Mouse (Mus musculus) embryonic facial prominence, embryonic 11.5 days (tissue): ENCODE measurements around the gene Masp2. TPM values are rescaled to one million over a fixed set of nuclear protein-coding genes. Genes with fewer than 3 reads are reported as not detected.

ENCODE experiments used
- ATAC-seq: fragments of 200-750 bp; cut with Nextera tagmentation; replicated peaks from 2 replicates; pipeline ENCODE4 v1.8.0; 2017; ENCODE audit warnings: low read depth; ENCODE audit not compliant: insufficient number of reproducible peaks, low FRiP score, low TSS enrichment
- DNase-seq: peaks from one replicate; pipeline ENCODE4 v3.0.0-alpha.2; 2015; ENCODE audit warnings: low spot score
- H3K27ac ChIP-seq: fragments of 300-500 bp; sonication (generic); replicated peaks from 2 replicates; pipeline ENCODE4 v1.5.1; 2014; ENCODE audit warnings: mild to moderate bottlenecking, low read depth, low read length, control low read depth
- H3K27me3 ChIP-seq: fragments of 300-500 bp; sonication (generic); 2 replicates; pipeline ENCODE4 v1.6.1; 2014; ENCODE audit warnings: mild to moderate bottlenecking, low read length, moderate library complexity, mixed read lengths; ENCODE audit not compliant: control insufficient read depth, insufficient read depth
- H3K36me3 ChIP-seq: fragments of 300-500 bp; sonication (generic); replicated peaks from 2 replicates; pipeline ENCODE4 v1.6.1; 2014; ENCODE audit warnings: low read depth, mild to moderate bottlenecking, low read length, moderate library complexity, mixed read lengths; ENCODE audit not compliant: control insufficient read depth, insufficient read depth
- H3K4me1 ChIP-seq: fragments of 300-500 bp; sonication (generic); 2 replicates; pipeline ENCODE4 v1.6.1; 2014; ENCODE audit warnings: low read length, mixed read lengths; ENCODE audit not compliant: control insufficient read depth, insufficient read depth
- H3K4me2 ChIP-seq: fragments of 300-500 bp; sonication (generic); 2 replicates; pipeline ENCODE4 v1.6.1; 2014; ENCODE audit warnings: low read depth, mild to moderate bottlenecking, control low read depth, low read length, moderate library complexity
- H3K4me3 ChIP-seq: fragments of 300-500 bp; sonication (generic); 2 replicates; pipeline ENCODE4 v1.5.1; 2014; ENCODE audit warnings: low read depth, low read length, control low read depth
- H3K9ac ChIP-seq: fragments of 300-500 bp; sonication (generic); replicated peaks from 2 replicates; pipeline ENCODE4 v1.6.1; 2014; ENCODE audit warnings: mild to moderate bottlenecking, control low read depth, low read length
- H3K9me3 ChIP-seq: fragments of 300-500 bp; sonication (generic); replicated peaks from 2 replicates; pipeline ENCODE4 v1.6.1; 2016; ENCODE audit warnings: mild to moderate bottlenecking, low read length, inconsistent platforms, mixed read lengths; ENCODE audit not compliant: control insufficient read depth
- WGBS: fragments of 180-500 bp; shearing (Covaris S2); extraction: QIAGEN DNeasy Blood & Tissue Kit; methylation state at CpG from one replicate; pipeline ENCODE4 v1.1.7; 2014; 5-methylcytosine and 5-hydroxymethylcytosine counted together
- polyA plus RNA-seq: library from polyadenylated mRNA; unstranded; fragments of >200 nt; fragmentation: Nextera tagmentation; extraction: Ambion mirVana; gene quantifications from 2 replicates; pipeline ENCODE4 v1.2.1, GENCODE M21; 2014

Gene Masp2
- polyA plus RNA-seq, 1 experiment from 2014 or later, result not detected

DNA sequence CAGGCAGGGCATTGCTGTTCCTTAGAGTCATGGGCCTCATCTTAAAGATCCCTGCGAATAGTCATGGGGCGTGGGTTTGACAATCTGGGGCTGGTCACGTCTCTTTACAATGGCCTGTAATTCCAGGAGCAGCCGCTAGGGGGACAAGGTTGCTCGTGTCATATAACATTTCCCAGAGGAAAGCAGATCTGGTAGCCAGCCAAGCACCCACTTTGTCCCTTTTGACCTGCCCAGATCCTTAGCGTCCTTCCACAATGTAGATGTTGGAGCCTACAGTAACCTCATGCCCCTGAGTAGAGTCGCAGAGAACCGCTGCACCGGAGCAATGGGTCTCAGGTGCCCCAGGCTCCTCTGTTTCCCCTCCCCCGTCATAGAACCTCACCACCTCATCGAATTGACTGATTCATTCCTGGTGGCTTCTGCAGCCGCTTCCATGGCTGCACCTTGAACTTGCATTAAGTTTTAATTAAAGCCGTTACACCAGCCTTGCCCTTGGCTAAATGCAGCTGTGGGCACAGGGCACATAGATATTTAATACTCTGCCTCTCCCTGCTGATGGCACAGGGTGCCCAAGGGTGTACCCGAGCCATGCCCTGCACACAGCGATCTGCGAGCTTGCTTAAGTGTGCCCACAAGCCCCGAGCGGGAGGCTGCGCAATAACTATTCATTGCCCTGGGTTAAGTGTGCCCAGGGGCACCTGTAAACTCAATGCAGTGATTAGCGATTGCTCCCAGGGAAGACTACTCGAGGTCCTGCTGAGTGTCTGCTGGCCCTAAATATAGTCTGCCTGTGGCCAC lies 60.0 kb downstream of the Masp2 start:
- ATAC-seq (no peak), DNase-seq (peak; percentile 85)
- Histone ChIP-seq H3K27me3 (no peaks in the 10 kb centered on the region), H3K9me3 (no peaks in the 10 kb centered on the region), H3K4me1 (no peaks in the 10 kb centered on the region), H3K27ac (no peak overlapping the region), H3K9ac (no peak overlapping the region), H3K4me3 (no peak overlapping the region), H3K36me3 (no peaks in the 10 kb centered on the region), H3K4me2 (no peak overlapping the region)
- 39% methylated on average over 21 of the region's 21 CpGs for WGBS

DNA sequence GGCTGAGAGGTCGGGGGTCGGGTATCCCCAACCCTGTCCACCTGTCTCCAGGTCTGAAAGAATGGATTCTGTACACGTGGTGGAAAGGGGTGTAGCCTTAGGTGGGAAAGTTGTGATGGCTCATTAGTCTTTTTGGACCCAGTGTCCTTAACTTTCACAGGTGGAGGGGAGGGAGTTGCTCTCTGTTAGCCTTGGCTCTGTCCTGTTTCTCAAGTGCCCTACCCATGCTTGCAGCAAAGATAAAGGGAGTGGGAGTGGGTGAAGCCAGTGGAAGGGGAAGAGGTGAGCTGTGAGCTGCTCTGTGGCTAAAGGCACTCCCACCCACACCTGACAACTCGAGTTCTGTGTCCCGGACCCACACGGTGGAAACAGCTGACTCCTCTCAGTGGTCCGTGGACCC lies 61.0 kb downstream of the Masp2 start:
- DNase-seq (no peak), ATAC-seq (no peak)
- Histone ChIP-seq H3K4me3 (no peak overlapping the region), H3K4me1 (no peaks in the 10 kb centered on the region), H3K27me3 (no peaks in the 10 kb centered on the region), H3K36me3 (no peaks in the 10 kb centered on the region), H3K4me2 (no peak overlapping the region), H3K9me3 (no peaks in the 10 kb centered on the region), H3K27ac (no peak overlapping the region), H3K9ac (no peak overlapping the region)
- 77% methylated on average over 7 of the region's 7 CpGs for WGBS

DNA sequence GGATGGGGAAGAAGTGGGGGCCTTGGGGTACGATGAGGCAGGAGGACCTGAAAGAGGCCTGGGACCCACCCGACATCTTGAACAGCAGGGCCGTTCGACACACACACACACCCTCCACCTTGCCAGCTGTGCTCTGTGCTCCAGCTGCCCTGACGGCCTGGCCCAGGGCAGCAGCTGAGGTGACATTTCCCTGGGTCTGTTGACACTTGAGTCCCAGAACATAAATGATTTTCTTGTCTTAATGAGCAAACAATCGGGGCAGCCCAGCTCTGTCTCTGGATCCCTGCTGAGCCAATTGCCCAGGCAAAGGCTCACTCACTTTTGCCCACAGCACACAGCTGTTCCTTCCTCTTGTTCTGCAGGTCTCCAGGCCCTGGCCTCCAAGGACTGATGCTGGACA lies 61.7 kb downstream of the Masp2 start:
- no peaks in the 10 kb centered on the region for H3K36me3 ChIP-seq
- WGBS, result 65% methylated on average over 6 of the region's 6 CpGs
- no peak overlapping the region for H3K4me2 ChIP-seq
- no peak overlapping the region for H3K9ac ChIP-seq
- H3K27me3 ChIP-seq, result no peaks in the 10 kb centered on the region
- no peak overlapping the region for H3K4me3 ChIP-seq
- DNase-seq, result no peak
- no peaks in the 10 kb centered on the region for H3K9me3 ChIP-seq
- ATAC-seq, result no peak
- no peak overlapping the region for H3K27ac ChIP-seq
- H3K4me1 ChIP-seq, result no peaks in the 10 kb centered on the region

Other genes with a start within 250 kb of the Masp2 start
- gene Ubiad1, start 157.8 kb upstream of the Masp2 start, polyA plus RNA-seq, result 14.2 and 14.6 TPM in 2 replicates
- gene Mtor, start 153.9 kb upstream of the Masp2 start, polyA plus RNA-seq, result 22.5 and 23.9 TPM in 2 replicates
- 0.21 and 0.25 TPM in 2 replicates for gene Angptl7, start 102.1 kb upstream of the Masp2 start, polyA plus RNA-seq
- 109 and 114 TPM in 2 replicates for gene Exosc10, start 44.1 kb upstream of the Masp2 start, polyA plus RNA-seq
- 172 and 187 TPM in 2 replicates for gene Srm, start 11.1 kb upstream of the Masp2 start, polyA plus RNA-seq
- gene Tardbp, start 24.5 kb downstream of the Masp2 start, polyA plus RNA-seq, result 206 and 240 TPM in 2 replicates
- gene Gm572, start 40.8 kb downstream of the Masp2 start, polyA plus RNA-seq, result not detected in 2 replicates
- 1.1 and 2.9 TPM in 2 replicates for gene Casz1, start 201.9 kb downstream of the Masp2 start, polyA plus RNA-seq